Mouse (Mus musculus) skeletal muscle tissue, adult 2 months (tissue): ENCODE measurements around the gene Krt9.
"Not testable (repeated sequence)": the region's sequence is repeated elsewhere in the genome, so short reads cannot be mapped to it uniquely, and the experiment has no call there.

Experiments used
- DNase-seq: peaks from one replicate; pipeline ENCODE4 v3.0.0-alpha.2; 2012; ENCODE audit warnings: low read depth, low spot score

Krt9 gene

DNA sequence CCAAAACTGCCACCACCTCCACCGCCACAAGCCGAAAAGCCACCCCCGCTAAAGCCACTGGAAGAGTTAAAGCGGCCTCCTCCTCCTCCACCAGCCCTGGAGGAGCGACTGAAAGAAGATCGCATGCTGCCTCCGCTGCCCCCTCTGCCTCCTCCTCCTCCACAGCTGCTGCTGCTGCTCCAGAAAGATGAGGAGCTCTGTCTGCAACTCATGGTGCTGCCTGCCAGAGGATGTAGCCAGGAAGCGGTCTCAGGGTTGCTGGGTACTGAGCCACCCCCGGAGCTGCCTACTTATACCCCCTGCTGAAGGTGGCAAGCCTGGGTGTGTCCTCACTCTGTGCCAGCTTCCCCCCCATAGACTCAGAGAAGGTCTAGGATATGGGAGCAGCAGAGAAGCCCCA lies at the start of gene Krt9:
Gene Krt9, minus strand, starts transcription at position 255 of the 400 bp plus-strand sequence.
- no peak for DNase-seq

DNA sequence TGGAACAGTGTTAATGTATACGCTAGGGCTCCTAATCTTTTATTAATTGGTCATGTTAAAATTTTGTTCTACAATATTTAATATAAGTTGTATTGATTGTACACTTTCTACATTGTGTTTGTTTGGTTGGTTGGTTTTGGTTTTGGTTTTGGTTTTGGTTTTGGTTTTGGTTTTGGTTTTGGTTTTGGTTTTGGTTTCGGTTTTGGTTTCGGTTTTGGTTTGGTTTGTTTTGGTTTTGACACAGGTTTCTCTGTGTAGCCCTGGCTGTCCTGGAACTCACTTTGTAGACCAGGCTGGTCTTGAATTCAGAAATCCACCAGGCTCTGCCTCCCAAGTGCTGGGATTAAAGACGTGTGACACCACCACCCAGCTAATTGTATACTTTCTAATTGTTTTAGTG lies 47.2 kb upstream of the Krt9 start:
- DNase-seq: not testable (repeated sequence)

DNA sequence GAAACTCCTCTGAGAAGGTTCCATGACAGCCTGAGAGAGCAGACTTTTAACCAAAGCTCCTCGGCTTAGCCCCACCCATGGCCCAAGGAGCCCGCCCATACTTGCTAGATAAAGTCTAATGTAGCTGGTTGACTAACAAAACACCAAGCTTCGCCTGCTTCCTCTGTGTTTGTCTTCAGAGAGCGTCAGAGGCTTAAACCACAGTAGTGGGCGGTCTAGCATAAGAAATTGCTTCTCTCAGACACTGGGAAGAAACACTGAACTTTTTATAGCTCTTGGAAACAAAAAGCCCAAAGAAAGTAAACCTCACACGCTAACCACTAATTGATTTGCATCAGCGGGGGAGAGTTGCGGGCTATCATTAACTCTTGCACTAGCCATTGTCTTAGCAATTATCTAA lies 28.7 kb upstream of the Krt9 start:
- no peak for DNase-seq

DNA sequence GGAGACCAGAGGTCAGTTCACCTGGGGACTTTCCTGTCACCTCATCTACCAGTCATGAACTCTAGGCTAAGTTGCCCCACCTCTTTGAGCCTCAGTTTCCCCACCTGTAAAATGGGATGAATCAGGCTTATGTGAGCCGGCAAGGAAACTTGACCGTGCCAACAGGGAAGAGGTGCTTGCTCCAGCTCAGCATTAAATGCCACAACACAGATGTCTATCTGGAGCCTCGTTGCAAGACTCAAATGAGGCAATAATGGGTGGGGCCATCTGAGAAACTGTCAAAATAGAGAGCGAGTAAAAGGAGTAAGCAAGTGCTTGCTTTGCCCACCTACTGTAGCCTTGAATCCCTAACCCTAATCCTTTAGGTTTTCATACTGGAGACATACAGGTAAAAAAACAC lies 26.3 kb upstream of the Krt9 start:
- no peak for DNase-seq

DNA sequence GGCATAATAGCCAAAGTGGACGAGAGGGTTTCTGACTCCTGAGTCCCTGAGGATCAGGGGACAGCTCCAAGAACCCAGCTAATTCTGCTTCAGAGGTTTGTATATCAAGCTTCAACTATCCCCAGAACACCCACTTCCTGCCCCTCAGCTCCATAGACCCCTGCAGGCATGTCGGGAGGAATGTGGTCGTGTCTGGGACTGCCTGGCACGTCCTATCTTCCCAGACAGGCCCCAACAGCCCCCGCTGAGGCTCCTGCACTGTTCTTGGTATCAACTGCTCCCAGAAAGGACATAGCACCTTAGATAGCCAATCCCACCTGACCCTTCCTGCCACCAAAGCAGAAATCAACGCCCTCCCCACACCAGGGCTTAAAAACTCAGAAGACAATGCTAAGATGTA lies 15.5 kb upstream of the Krt9 start:
- no peak for DNase-seq

DNA sequence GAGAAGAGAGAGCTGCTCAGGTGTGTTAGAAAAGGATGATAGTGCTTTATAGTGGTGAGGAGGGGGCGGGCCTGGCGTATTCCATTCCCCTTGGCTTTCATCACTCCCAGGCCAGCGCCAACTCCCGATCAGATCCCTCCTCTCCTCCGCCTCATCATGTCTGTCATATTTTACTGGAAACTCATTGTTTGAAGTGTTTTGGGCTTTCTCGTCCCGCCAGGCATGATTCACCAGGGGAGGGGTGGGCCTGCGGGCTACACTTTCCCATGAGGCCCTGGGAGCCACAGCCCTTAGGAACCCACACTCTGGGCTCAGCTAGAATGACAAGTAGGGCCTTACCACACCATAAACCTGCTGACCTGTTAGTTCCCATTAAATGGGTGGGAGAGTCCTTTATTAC lies 14.5 kb upstream of the Krt9 start, which contains the start of gene Krt14:
Gene Krt14, minus strand, starts transcription at position 51 of the 400 bp plus-strand sequence.
- no peak for DNase-seq

DNA sequence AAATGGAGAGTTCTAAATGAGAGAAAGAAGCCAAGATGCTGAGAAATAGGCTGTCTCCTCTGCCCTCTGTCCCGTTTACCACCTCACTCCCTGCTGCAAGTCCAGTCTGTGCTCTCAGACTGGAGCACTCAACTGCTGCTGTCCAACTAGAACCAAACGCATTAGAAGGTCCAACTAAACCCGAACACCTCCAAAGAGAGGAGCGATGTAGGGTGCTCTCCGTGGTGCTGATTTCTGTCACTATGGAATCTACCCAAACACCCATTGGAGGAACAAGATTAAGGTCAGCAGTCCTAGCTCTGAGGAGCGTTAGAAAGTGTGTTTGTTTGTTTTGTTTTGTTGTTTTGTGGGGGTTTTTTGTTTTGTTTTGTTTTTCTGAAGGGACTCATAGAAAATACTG lies 10.4 kb upstream of the Krt9 start:
- DNase-seq: no peak

DNA sequence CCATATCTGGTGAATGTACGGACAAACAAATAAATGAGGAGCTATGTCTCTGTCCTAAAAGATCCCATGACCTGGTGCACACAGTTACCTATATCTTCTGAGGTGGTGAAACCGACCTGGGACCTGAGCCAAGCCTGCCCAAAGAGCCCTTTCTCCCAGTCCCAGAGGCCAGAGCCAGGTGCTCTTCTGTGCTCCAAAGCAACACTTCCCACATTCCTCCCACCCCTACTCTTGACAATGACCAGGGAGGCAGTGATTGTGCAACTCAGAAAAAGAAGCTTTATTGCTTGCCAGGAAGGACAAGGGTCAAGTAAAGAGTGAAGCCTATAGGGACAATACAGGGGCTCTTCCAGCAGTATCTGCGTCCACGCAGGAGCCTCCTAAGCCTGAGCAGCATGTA lies 9.9 kb upstream of the Krt9 start:
- no peak for DNase-seq

DNA sequence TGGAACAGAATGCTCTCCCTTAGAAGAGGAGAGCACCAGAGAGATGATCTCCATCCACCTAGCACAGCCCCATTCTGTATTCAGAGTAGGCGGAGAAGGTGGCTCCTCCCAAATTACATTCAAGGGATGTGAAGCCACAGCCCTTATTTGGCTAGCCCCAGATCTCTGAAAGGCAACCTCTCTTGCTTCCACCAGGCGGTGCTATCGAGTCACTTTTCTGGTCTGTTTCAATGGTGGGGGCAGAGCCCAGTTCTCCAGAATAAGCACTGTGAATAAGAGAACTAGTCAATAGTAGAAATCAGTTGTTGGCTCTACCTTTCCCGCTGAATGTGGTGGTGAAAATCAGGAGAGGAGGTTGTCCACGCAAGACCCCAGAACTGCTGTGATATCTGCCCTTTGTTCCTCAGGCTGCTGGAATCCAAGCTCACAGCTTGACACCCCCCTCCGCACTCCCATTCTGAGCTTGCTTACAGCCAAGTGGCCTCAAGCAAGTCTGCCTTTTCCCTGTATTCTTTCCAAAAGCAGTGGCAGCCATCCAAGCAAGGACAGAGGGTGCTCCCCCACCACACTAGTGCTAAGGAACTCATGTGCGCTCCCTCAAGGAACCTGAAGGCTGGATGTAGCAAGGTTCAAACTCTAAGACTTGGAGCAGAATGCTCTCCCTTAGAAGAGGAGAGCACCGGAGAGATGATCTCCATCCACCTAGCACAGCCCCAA lies 7.2 kb upstream of the Krt9 start:
- no peak for DNase-seq

DNA sequence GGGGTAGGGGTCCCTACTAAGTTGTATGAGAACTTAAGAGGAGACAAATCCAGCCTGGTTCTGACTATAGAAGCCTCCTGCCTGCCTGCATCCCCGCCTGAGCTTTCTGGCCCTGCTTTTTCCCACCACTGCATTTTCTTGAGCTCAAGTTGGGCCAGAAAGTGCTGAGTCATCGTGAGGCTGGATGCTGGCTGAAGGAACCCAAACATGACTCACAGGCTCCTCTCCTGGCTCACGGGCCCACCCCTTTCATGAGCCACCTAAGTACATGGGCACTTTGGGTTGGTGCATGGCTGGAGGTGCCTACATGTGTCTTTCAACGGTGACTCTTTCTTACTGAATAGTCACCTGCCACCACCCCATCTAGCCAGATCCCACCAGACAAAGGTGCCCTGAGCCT lies 5.6 kb upstream of the Krt9 start:
- no peak for DNase-seq

DNA sequence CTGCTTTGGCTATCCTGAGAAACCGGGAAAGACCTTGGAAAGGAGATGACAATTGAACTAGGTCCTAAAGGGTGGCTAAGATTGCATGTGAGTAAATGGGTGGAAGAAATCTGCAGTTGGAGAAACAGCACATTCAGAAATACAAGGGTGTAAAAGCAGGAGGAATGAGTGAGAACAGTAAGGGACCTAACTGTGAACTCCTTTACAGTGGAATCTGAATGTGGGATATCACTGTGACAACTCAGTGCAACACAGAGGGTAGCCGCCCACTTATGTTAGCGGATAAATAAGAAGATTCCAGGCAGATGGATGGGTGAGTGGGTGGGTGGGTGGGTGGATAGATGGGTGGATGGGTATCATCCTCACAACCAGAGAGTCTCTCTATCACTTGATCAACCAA lies 1.2 kb downstream of the Krt9 start:
- no peak for DNase-seq

DNA sequence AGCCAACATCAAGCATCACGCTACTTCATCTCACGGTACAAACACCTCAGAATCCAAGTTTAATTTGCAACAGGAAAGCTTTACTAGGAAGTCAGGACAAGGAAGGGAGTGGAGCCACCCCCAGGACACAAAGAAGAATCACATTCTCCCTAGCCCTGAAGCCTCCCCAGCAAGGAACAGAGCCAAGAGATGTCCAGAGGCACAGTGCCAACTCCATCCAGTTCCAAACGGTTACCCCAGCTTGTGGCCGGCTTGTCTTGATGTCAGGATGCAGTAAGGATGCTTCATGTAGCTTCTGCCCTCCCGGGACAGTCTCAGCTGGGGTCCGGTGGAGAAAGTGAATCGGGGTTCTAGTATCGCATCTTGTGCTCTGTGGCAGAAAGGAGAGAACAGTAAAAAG lies 6.3 kb downstream of the Krt9 start:
- DNase-seq: no peak

DNA sequence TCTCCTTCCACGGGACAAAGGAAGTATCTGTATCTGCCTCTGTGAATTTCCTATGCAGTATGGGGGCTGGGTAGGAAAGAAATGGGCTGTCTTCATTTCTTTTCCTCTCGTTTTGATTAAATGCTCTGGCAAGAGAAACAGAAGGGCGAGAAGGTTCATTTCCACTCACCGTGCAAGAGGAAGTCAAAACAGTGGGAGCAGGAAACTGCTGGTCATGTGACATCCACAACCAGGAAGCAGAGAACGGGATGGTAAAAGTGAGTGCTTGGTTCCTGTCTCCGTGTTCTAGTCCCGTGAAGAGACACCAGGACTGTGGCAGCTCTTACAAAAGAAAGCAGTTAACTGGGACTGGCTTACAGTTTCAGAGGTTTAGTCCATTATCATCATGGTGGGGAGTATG lies 11.3 kb downstream of the Krt9 start:
- DNase-seq: no peak

DNA sequence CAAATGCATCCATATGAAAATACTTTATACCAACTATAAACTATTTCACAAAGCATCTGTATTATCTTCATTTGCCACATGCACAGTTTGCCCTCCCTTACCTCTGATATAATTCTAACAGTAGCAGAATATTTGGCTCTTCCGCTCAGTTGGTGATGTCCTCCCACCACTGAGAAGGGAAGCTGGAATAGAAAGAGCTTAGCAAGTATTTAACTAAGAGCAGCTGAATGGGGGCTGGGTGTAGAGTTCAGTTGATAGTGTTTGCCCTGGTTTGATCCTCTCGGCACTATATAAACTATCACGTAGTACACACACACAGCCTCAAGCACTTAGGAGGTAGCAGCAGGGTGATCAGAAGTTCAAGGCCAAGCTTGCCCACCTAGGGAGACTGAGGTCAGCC lies 13.8 kb downstream of the Krt9 start:
- no peak for DNase-seq

DNA sequence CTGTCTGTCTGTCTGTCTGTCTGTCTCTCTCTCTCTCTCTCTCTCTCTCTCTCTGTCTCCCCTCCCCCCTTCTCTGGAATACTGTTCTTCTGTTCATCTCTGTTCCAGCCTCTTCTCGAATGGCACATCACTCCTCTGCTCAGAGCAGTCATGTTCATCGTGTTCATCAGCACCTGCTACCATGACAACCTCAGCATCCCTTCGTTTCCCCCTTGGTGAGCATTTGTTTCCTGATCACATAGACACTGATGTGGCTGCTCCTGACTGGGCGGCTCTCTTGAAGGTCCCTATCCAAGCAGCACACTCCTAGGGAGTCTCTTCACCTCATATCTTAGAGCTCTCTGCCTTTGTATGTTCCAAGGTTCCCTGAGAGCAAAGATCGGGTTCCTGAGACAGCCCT lies 14.7 kb downstream of the Krt9 start:
- no peak for DNase-seq

DNA sequence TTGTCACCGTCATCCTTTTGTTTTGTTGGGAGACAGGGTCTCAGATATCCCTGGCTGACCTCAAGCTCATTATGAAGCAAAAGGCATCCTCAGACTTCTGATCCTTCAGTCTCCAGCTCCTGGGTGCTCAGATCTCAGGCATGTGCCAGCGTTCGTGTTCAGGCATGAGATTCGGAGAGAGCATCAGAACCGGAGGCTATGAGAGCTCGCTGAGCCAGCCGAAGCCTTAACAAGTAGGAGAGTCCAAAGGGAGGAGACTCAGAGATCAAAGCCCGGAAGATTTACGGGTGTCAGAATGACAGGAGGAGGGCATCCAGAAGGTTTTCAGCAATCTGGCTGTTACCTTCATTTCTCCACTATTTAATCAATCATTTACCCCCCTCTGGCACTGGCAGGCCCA lies 16.3 kb downstream of the Krt9 start:
- no peak for DNase-seq

DNA sequence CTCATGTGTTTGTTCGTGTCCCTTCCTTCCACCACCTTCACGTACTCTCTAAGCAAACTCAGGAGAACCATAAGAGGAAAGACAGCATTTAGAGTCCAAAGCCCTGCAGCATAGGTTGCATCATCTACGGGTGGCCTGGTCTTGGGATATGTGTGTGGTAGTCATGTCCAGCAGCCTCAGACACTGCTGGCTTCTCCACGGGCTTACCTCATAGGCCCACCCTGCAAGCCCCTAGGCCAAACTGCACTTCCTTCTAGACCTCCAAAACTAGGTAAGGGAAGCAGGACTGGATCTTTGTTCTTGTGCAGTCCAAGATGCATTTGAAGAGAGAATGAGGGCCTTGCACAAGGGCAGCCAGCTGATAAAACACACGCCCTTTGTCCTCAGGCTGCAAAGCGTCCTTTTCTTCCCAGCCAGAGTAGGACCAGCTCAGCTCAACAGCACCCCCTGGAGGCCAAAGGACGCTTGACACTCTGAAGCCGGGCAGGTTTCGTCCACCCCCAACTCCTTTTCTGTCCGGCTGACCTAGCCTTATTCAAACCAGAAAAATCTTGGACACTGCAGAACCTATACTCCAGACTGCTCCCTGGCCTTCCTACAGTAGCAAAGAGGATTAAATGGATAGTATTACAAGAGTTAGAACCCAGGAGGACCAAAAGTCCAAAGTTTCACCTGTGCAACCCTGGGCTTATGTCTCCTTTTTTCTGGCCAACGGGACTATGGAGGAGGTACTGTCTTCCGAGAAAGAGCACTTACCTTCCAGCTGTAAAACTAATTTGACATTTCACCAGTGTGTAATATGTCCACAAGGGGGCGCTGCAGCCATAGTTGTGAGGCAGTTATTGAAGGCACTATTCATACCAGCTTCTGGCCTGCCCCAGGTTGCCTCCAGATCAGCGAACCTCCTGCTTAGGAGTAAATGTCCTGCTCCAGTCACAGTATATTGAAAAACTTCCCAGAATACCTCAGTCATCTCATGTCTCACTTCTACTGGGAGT lies 24.0 kb downstream of the Krt9 start:
- peak; percentile 33 for DNase-seq

DNA sequence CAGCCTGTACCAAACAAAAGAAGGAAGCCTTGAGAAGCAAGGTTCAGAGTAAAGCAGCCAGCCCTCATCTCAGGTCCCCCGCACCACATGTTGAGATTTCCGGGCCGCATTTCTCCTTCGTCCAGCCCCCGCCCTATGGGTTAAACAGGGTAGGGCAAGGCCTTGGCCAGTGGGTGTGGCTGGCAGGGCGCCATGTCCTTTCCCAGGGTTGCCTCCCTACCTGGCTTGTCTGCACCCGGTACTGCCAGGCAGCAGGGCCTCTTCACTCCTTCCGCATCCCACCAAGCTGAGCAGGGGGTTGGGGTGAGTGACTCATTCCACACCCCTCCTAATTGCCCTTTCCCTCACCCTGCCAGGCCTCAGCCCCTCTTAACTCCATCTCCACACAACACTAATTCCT lies 25.0 kb downstream of the Krt9 start:
- DNase-seq: no peak

DNA sequence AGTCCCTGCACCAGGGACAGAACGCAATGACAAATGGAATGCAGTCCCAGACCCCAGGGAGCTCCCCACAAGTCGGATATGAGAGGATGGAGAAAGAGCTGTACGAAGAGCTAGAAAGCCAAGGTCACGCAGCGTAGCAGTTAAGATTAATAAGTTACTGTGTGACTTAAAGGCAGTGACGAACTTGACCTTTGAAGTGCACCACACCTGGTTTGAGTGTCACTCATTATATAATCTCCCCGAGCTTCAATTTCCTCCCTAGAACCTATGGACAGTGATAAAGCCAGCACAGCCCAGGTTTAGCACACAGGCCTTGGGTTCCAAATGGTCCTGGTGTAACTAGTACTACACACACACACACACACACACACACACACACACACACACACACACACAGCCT lies 28.7 kb downstream of the Krt9 start:
- DNase-seq: no peak

DNA sequence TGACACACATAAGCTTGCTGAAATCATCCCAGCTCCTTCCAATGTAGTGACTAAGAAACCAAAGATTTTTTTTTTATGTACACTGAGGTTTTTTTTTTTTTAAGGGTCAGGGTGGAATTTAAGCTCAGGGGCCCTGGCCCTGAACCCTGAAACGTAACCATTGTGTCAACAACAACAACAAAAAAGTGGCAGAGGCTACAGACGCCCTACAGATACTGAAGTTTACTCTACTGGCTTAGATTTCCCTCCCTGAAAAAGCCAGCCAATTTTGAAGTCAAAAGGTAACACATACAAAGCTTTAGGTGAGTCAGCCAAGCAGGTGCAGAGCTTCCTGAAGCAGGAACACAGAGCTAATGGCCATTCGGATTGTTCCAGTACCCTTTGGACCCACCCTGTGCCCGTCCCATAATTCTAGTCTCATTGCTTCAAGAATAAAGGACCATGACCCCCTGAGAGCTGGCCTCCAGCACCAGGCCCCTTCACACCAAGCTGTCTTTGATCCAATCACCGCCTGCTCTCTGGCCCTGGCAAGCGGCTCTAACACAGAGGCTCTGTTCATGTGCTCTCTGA lies 35.1 kb downstream of the Krt9 start:
- no peak for DNase-seq

DNA sequence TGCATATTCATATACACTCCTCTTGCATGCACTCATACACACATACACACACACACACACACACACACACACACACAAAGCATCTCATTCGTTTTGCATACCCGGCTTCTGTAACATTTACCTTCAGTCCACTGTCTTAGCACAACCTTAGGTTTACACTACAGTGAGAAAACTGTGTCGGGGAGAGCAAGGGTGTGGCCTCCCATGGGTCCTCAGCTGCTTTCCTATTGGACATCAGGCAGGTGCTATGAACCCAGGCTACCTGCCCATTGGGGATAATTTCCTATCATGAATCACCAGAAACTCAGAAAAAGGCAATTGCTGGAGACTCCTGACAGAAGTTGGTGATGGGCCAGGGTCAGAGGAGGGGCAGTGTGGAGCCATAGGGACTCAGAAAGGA lies 35.7 kb downstream of the Krt9 start:
- no peak for DNase-seq

DNA sequence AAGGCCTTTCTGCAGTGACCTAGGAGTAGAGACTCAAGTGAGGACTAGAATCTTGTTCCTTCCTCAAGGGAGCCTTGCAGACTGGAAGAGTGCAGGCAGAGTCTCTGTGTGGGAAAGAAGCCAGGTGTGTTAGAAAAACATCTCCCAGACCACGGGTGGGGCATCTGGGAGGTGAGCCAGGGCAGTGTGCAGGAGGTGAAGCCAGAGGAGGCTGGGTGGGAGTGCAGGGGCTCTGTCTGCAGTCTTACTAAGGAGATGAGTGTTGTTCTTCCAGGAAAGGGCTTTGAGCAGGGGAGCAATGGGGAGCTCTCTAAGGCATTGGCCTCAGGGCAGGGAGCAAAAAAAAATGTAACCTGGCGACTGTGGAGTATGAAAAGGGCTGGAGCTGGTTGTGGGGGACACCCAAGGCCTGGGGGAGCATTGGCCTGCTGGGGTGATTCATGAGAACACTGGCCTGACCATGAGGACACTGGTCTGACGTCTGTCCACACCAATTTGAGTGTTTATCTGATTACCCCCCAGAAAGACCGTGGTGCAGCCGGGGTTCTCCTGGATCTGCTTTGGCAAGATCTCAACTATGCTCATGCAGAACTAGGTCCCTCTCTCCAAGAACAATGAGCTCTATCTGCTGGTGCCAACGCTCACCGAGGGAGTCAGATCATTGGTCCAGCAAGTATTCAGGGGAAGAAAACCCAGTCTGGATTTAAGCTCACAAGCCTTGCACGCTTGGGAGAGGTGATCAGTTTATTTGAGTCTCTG lies 37.4 kb downstream of the Krt9 start:
- DNase-seq: no peak
